Mouse (Mus musculus) embryonic fibroblast, embryonic 13.5 days (primary cell): ENCODE measurements around the gene Fpr3.
"Not testable (repeated sequence)": the region's sequence is repeated elsewhere in the genome, so short reads cannot be mapped to it uniquely, and the experiment has no call there.

Experiments
- CTCF ChIP-seq: IDR thresholded peaks from 2 replicates; pipeline ENCODE4 v1.5.1; 2011; ENCODE audit warnings: mild to moderate bottlenecking, control low read depth, low read length, moderate library complexity, borderline replicate concordance; ENCODE audit not compliant: insufficient read depth
- POLR2A ChIP-seq: IDR thresholded peaks from 2 replicates; pipeline ENCODE4 v1.6.1; 2011; ENCODE audit warnings: low read depth, mild to moderate bottlenecking, control low read depth, low read length, moderate library complexity

- TF ChIP-seq CTCF, POLR2A: not testable (repeated sequence)
Observed at GRCm38 (mm10) chr17:17844606-17845005, 43.0 kb upstream of the Fpr3 start.
